Mouse (Mus musculus) ovary, postnatal 36 days (tissue): ENCODE measurements at regions not wholly inside any gene's neighbourhood (a gene's known extent, or its start where the extent isn't known, plus 50 kb on each side); places are given as distances from the start of the nearest gene placed in this dataset.
A peak's percentile ranks its signal among the peaks of the same experiment; 100 is the strongest.

Experiments
- DNase-seq: peaks from one replicate; pipeline ENCODE4 v3.0.0; 2022; ENCODE audit warnings: low spot score, mixed read lengths

- DNase-seq: no peak
These were observed 89.1 kb downstream of the 9330182O14Rik start for GRCm38 (mm10) chr15:40223272-40223671.

GRCm38 (mm10) chr15:40241764-40242163 is 107.6 kb downstream of the 9330182O14Rik start:
- no peak for DNase-seq

- no peak for DNase-seq
These were observed 114.8 kb downstream of the 9330182O14Rik start for GRCm38 (mm10) chr15:40248966-40249365.

GRCm38 (mm10) chr15:40259433-40259832 is 125.3 kb downstream of the 9330182O14Rik start:
- no peak for DNase-seq

GRCm38 (mm10) chr15:40279021-40279420 is 144.9 kb downstream of the 9330182O14Rik start:
- no peak for DNase-seq

- DNase-seq: no peak
These were observed 146.4 kb downstream of the 9330182O14Rik start for GRCm38 (mm10) chr15:40280551-40280950.

GRCm38 (mm10) chr15:40281078-40281720 is 147.0 kb downstream of the 9330182O14Rik start:
- no peak for DNase-seq

GRCm38 (mm10) chr15:40291602-40292001 is 157.4 kb downstream of the 9330182O14Rik start:
- DNase-seq: no peak

GRCm38 (mm10) chr15:40312226-40312625 is 178.1 kb downstream of the 9330182O14Rik start:
- DNase-seq: no peak

GRCm38 (mm10) chr15:40339746-40340145 is 205.6 kb downstream of the 9330182O14Rik start:
- DNase-seq: no peak

- no peak for DNase-seq
These were observed 206.1 kb downstream of the 9330182O14Rik start for GRCm38 (mm10) chr15:40340269-40340668.

- no peak for DNase-seq
These were observed 217.3 kb downstream of the 9330182O14Rik start for GRCm38 (mm10) chr15:40351473-40351872.

- DNase-seq: peak; percentile 10
These were observed 220.8 kb downstream of the 9330182O14Rik start for GRCm38 (mm10) chr15:40354802-40355487.

GRCm38 (mm10) chr15:40356096-40356495 is 221.9 kb downstream of the 9330182O14Rik start:
- no peak for DNase-seq

- DNase-seq: no peak
These were observed 224.2 kb downstream of the 9330182O14Rik start for GRCm38 (mm10) chr15:40358341-40358740.

GRCm38 (mm10) chr15:40361849-40362533 is 227.8 kb downstream of the 9330182O14Rik start:
- DNase-seq: no peak

GRCm38 (mm10) chr15:40364221-40364621 is 230.1 kb downstream of the 9330182O14Rik start:
- DNase-seq: no peak

- DNase-seq: no peak
These were observed 231.4 kb downstream of the 9330182O14Rik start for GRCm38 (mm10) chr15:40365613-40366012.

- no peak for DNase-seq
These were observed 232.9 kb downstream of the 9330182O14Rik start for GRCm38 (mm10) chr15:40367026-40367425.

- no peak for DNase-seq
These were observed 234.6 kb downstream of the 9330182O14Rik start for GRCm38 (mm10) chr15:40368746-40369145.

GRCm38 (mm10) chr15:40371486-40371885 is 237.3 kb downstream of the 9330182O14Rik start:
- no peak for DNase-seq

GRCm38 (mm10) chr15:40386526-40386925 is 252.4 kb downstream of the 9330182O14Rik start:
- no peak for DNase-seq

GRCm38 (mm10) chr15:40387746-40388145 is 253.6 kb downstream of the 9330182O14Rik start:
- DNase-seq: no peak
